Mouse (Mus musculus) bone marrow, adult 2 months (tissue): ENCODE results near the gene Agrp.

Experiments used
- CTCF ChIP-seq: fragments of 200-500 bp; IDR thresholded peaks from 2 replicates; pipeline ENCODE4 v1.5.1; 2011; ENCODE audit warnings: low read length, control low read depth; ENCODE audit not compliant: control insufficient read depth, insufficient read depth
- POLR2A ChIP-seq: fragments of 200-500 bp; IDR thresholded peaks from 2 replicates; pipeline ENCODE4 v1.6.1; 2011; ENCODE audit warnings: low read depth, mild to moderate bottlenecking, control low read depth, low read length, borderline replicate concordance; ENCODE audit not compliant: control insufficient read depth

- TF ChIP-seq CTCF (no peak), POLR2A (no peak)
These were observed 84.4 kb downstream of the Agrp start for GRCm38 (mm10) chr8:105552824-105553223.
